Mouse (Mus musculus): ENCODE measurements at regions not wholly inside any gene's neighbourhood (a gene's known extent, or its start where the extent isn't known, plus 50 kb on each side); places are given as distances from the start of the nearest gene placed in this dataset.

GRCm38 (mm10) chr6:94772391-94772790, 72.4 kb upstream of the Lrig1 start:
- DNase-seq (ENCODE audit: low read depth): no peak

DNA sequence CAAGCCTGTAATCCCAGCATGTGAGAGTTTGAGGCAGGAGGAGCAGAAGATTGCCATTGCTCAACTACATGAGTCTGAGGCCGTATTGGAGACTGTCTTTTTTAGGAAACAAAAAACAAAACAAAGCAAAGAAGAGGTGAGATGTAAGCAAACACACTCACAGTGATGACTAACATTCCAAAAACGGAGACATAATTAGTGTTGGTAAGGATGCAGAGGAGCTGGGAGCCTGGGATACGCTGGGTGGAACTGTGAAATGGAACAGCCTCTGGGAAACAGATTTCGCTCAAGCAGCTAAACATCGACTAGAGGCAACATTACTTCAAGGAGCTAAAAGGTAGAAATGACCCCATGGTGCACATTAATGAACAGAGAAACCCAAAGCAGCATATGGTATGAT, 68.3 kb upstream of the Lrig1 start:
- no peak for DNase-seq (ENCODE audit: low read depth)

- DNase-seq (ENCODE audit: low read depth): no peak
Measured at GRCm38 (mm10) chr6:94765724-94766123, 65.8 kb upstream of the Lrig1 start.

DNA sequence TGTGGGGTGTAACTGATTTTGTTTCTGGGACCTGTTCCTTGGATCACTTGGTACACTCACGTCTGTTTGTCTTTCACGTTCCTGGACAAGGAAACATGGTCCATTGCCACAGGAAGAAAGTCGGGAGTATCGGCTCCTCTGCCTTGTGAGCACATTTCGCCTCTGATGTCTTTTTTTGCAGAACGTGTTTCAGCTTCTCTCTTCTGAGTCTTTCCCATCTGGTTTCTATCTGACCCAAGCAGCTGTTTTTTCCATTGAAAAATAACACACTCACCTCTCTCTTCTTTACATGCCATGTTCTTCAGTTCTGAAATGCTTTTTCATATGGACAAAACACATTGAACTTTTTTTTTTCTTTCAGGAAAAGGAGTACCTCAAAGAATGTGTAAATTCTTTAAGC, 61.4 kb upstream of the Lrig1 start:
- DNase-seq (ENCODE audit: low read depth): no peak

GRCm38 (mm10) chr6:94760629-94761111, 60.7 kb upstream of the Lrig1 start:
- no peak for DNase-seq (ENCODE audit: low read depth)

- no peak for DNase-seq (ENCODE audit: low read depth)
Measured at GRCm38 (mm10) chr6:94759649-94760048, 59.7 kb upstream of the Lrig1 start.

- DNase-seq (ENCODE audit: low read depth): no peak
Measured at GRCm38 (mm10) chr6:94756006-94756405, 56.0 kb upstream of the Lrig1 start.

GRCm38 (mm10) chr6:94755297-94755831, 55.4 kb upstream of the Lrig1 start:
- DNase-seq (ENCODE audit: low read depth): no peak

DNA sequence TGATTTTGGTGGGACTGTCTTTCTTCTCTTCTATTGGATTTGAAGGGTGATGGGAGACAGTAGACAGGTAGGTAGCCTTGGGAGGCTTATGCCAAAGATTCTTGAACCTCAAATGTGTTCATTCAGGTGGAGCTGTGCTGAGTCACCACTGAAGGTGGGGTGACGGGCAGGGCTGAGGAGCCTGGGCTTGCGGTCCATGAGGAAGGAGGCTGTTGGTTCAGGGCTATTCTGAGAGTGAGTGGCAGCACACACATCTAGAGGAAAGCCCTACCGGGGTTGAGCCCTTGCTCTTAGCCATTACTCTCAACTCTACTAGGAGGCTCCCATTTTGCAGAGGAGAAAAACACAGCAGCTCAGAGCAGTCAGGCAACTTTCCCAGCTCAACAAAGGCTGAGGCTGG, 54.6 kb upstream of the Lrig1 start:
- DNase-seq (ENCODE audit: low read depth): no peak

- DNase-seq (ENCODE audit: low read depth): no peak
Measured at GRCm38 (mm10) chr6:94751101-94751440, 51.1 kb upstream of the Lrig1 start.

- no peak for DNase-seq (ENCODE audit: low read depth)
Measured at GRCm38 (mm10) chr6:94750228-94751100, 50.5 kb upstream of the Lrig1 start.

All from fibroblast of lung, adult 2 months (primary cell).